Mouse (Mus musculus) testis, adult 2 months (tissue): ENCODE data around the gene Gnao1.

Experiments
- CTCF ChIP-seq: fragments of 200-500 bp; IDR thresholded peaks from 2 replicates; pipeline ENCODE4 v1.5.1; 2012; ENCODE audit warnings: low read depth, mild to moderate bottlenecking, inconsistent platforms, low read length, moderate library complexity; ENCODE audit not compliant: control insufficient read depth, insufficient read depth, insufficient replicate concordance
- POLR2A ChIP-seq: fragments of 200-500 bp; IDR thresholded peaks from 2 replicates; pipeline ENCODE4 v1.6.1; 2012; ENCODE audit warnings: low read depth, mild to moderate bottlenecking, inconsistent platforms, low read length, moderate library complexity; ENCODE audit not compliant: control insufficient read depth

DNA sequence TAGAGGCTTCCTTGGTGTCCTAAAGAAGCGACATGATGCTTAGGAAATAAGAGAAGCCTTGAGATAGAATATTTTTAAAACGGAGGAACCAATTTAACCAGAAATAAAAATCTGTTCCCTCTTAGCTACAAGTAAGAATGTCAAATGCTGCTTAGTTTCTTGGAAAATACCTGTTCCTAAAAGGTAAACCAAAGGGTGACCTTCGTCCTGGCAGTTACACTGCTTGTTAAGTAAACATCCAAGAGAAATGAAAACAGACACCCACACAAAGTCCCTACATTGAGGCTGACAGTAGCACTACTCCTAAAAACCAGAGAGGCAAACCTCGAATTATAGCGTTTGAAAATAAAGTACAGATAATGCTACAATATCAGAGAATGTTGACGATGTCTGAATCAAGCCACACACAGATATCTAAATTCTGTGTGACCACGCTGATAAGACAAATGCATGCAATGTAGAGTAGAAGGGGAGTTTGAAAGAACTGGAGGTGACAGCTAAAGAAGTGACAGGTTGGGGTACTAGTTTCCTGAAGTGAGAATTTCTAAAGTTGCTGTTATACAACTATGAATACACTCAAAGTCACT, 203.4 kb downstream of the Gnao1 start:
- TF ChIP-seq CTCF, result no peak
- no peak for TF ChIP-seq POLR2A
